ENCODE assay signal across 23 mouse cellular contexts in the genomic region with DNA sequence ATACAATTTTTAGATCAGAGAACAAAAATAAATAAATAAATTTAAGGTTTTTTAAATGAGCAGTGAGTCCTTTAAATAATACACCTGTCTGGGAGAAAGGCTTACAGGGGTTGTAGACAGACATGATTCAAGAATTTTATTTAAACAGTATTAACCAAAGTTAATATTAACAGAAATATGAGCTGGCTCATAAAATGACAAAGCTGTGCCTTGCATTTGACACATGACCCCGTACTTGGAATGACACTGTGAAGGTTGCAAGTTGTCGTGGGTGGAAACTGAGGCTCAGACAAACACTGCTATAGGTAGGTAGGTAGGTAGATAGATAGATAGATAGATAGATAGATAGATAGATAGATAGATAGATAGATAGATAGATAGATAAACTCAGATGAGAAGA.
DNase-seq lines count a peak whose midpoint lies in the region; ATAC-seq and TF ChIP-seq lines count a peak whose summit lies in the region.
"Had no signal": no experiment of that assay in that cellular context is flagged by ENCODE, and none has a peak within 500 bp of the region (broad histone marks: within the 10 kb centered on the region; RNA-seq: fewer than 3 reads in every experiment).

No protein-coding gene starts in this region.

- no peak for TF ChIP-seq CTCF in intestine, postnatal 0 days (IDR thresholded peaks at IDR 0.05; ENCODE audit: low read depth)
- no peak for TF ChIP-seq CTCF in layer of hippocampus, adult 2 months (conservative IDR thresholded peaks at IDR 0.05)
- TF ChIP-seq CTCF in small intestine, adult 2 months (IDR thresholded peaks at IDR 0.05; ENCODE audit: extremely low read depth, insufficient read length, insufficient replicate concordance, low read depth, low read length) = no peak

- H3K9ac ChIP-seq in intestine, embryonic 15.5 days = no peak overlapping the region
- no peak overlapping the region for H3K9ac ChIP-seq in intestine, postnatal 0 days (ENCODE audit: low read depth, low read length)
- H3K9ac ChIP-seq in intestine, embryonic 16.5 days (ENCODE audit: low read depth, low read length) = no peak overlapping the region

- no peak overlapping the region for H3K4me3 ChIP-seq in intestine, embryonic 15.5 days (replicated peaks)
- no peak overlapping the region for H3K4me3 ChIP-seq in intestine, postnatal 0 days (ENCODE audit: low read depth, low read length)
- no peak overlapping the region for H3K4me3 ChIP-seq in layer of hippocampus, adult 2 months
- no peak overlapping the region for H3K4me3 ChIP-seq in intestine, embryonic 16.5 days (ENCODE audit: low read length)
- no peak overlapping the region for H3K4me3 ChIP-seq in small intestine, adult 2 months (ENCODE audit: low read depth, low read length)

- H3K27me3 ChIP-seq in intestine, embryonic 15.5 days (replicated peaks) = no peaks in the 10 kb centered on the region
- H3K27me3 ChIP-seq in intestine, postnatal 0 days (replicated peaks; ENCODE audit: control insufficient read depth, insufficient read depth, low read length) = no peaks in the 10 kb centered on the region
- no peaks in the 10 kb centered on the region for H3K27me3 ChIP-seq in intestine, embryonic 16.5 days (replicated peaks; ENCODE audit: control insufficient read depth, insufficient read depth, low read length)
- H3K27me3 ChIP-seq in small intestine, adult 2 months (ENCODE audit: control insufficient read depth, insufficient read depth, low read length) = no peaks in the 10 kb centered on the region
- H3K27me3 ChIP-seq: CH12.LX, Patski had no signal

- no peak for TF ChIP-seq POLR2A in small intestine, adult 2 months (IDR thresholded peaks at IDR 0.05; ENCODE audit: low read depth, low read length)

- H3K9me3 ChIP-seq in intestine, embryonic 15.5 days = no peaks in the 10 kb centered on the region
- no peaks in the 10 kb centered on the region for H3K9me3 ChIP-seq in intestine, postnatal 0 days (ENCODE audit: control insufficient read depth)
- H3K9me3 ChIP-seq in intestine, embryonic 16.5 days (ENCODE audit: control insufficient read depth, low read length) = no peaks in the 10 kb centered on the region

- no peak for DNase-seq in layer of hippocampus, adult 2 months (ENCODE audit: low spot score in 2 of 2)
- no peak for DNase-seq in layer of hippocampus, postnatal 36 days
- no peak for DNase-seq in MN1 (ENCODE audit: low spot score)
- no peak for DNase-seq in embryo, embryonic 11 days
- DNase-seq: adrenal gland, adult 2 months; adrenal gland, adult 8-10 months; adrenal gland, postnatal 10 days; adrenal gland, postnatal 14 days; adrenal gland, postnatal 25 days; adrenal gland, postnatal 36 days; B cell, adult 2 months; cerebellum, adult 11 months; cerebellum, adult 11-12 months; cerebellum, adult 18-20 months had no signal

- peaks cover 1% of the 10 kb centered on the region; the same call in 1 of the 2 replicates for H3K4me1 ChIP-seq in intestine, embryonic 15.5 days (replicated peaks)
- peaks cover 3% of the 10 kb centered on the region; the same call in 1 of the 2 replicates for H3K4me1 ChIP-seq in intestine, postnatal 0 days (replicated peaks; ENCODE audit: control insufficient read depth, insufficient read depth, low read length)
- peaks cover 12% of the 10 kb centered on the region for H3K4me1 ChIP-seq in intestine, embryonic 16.5 days (ENCODE audit: control insufficient read depth, insufficient read depth, low read length)
- H3K4me1 ChIP-seq in small intestine, adult 2 months (ENCODE audit: control insufficient read depth, insufficient read depth, insufficient read length, low read length) = peaks cover 27% of the 10 kb centered on the region; the same call in 1 of the 2 replicates

- 0 out of 2 replicates have a peak overlapping the region, but pooled peaks have one; percentile 11 for H3K4me2 ChIP-seq in intestine, embryonic 15.5 days (replicated peaks)
- no peak overlapping the region for H3K4me2 ChIP-seq in intestine, postnatal 0 days (replicated peaks; ENCODE audit: low read depth)
- no peak overlapping the region for H3K4me2 ChIP-seq in intestine, embryonic 16.5 days (ENCODE audit: low read depth, low read length)

- H3K36me3 ChIP-seq in intestine, embryonic 15.5 days = no peaks in the 10 kb centered on the region
- H3K36me3 ChIP-seq in intestine, postnatal 0 days (ENCODE audit: control insufficient read depth, insufficient read depth) = no peaks in the 10 kb centered on the region
- H3K36me3 ChIP-seq in intestine, embryonic 16.5 days (ENCODE audit: control insufficient read depth, insufficient read depth, low read length) = no peaks in the 10 kb centered on the region
- H3K36me3 ChIP-seq in small intestine, adult 2 months (ENCODE audit: control insufficient read depth, insufficient read depth, low read length) = no peaks in the 10 kb centered on the region
- H3K36me3 ChIP-seq: G1E had no signal

- peak overlapping the region; percentile 56 for H3K27ac ChIP-seq in intestine, embryonic 15.5 days
- no peak overlapping the region for H3K27ac ChIP-seq in intestine, postnatal 0 days (ENCODE audit: low read depth, low read length)
- H3K27ac ChIP-seq in layer of hippocampus, adult 2 months = peak overlapping the region; percentile 78
- peak overlapping the region; percentile 81 for H3K27ac ChIP-seq in intestine, embryonic 16.5 days (ENCODE audit: low read length)
- peak overlapping the region; percentile 58 for H3K27ac ChIP-seq in small intestine, adult 2 months (ENCODE audit: insufficient read depth, low read depth, low read length)

- peak; percentile 50 for ATAC-seq in intestine, embryonic 15.5 days
- ATAC-seq in intestine, postnatal 0 days = no peak
- peak; percentile 54 for ATAC-seq in intestine, embryonic 16.5 days
- ATAC-seq: activated CD4-positive, CD25-positive, alpha-beta regulatory T cell, adult 4 months; CD4-positive, CD25-positive, alpha-beta regulatory T cell, adult 4 months; Patski had no signal

- 61% methylated on average over 2 of the region's 2 CpGs for WGBS in intestine, embryonic 15.5 days
- WGBS in intestine, postnatal 0 days = 35% methylated on average over 2 of the region's 2 CpGs
- 62% methylated on average over 2 of the region's 2 CpGs for WGBS in intestine, embryonic 16.5 days
- 21% methylated on average over 2 of the region's 2 CpGs for WGBS in small intestine, adult 2 months
